Mouse (Mus musculus) liver, embryonic 15.5 days (tissue): ENCODE results near the gene Neurod2. TPM values are rescaled to one million over a fixed set of nuclear protein-coding genes. Genes with fewer than 3 reads are reported as not detected.

Experiments
- ATAC-seq: fragments of 200-750 bp; cut with Nextera tagmentation; 2 replicates; pipeline ENCODE4 v1.8.0; 2017; ENCODE audit warnings: moderate number of reproducible peaks, mild to moderate bottlenecking, moderate library complexity; ENCODE audit not compliant: insufficient read depth
- H3K27ac ChIP-seq: fragments of 300-500 bp; sonication (generic); replicated peaks from 2 replicates; pipeline ENCODE4 v1.5.1; 2015; ENCODE audit warnings: mild to moderate bottlenecking, inconsistent platforms
- H3K27me3 ChIP-seq: fragments of 300-500 bp; sonication (generic); 2 replicates; pipeline ENCODE4 v1.6.1; 2015; ENCODE audit warnings: mild to moderate bottlenecking, inconsistent platforms
- H3K36me3 ChIP-seq: fragments of 300-500 bp; sonication (generic); replicated peaks from 2 replicates; pipeline ENCODE4 v1.6.1; 2015; ENCODE audit warnings: moderate library complexity, mild to moderate bottlenecking, inconsistent platforms
- H3K4me1 ChIP-seq: fragments of 300-500 bp; sonication (generic); replicated peaks from 2 replicates; pipeline ENCODE4 v1.6.1; 2015; ENCODE audit warnings: inconsistent platforms
- H3K4me2 ChIP-seq: fragments of 300-500 bp; sonication (generic); 2 replicates; pipeline ENCODE4 v1.6.1; 2015; ENCODE audit warnings: moderate library complexity, mild to moderate bottlenecking, inconsistent platforms
- H3K4me3 ChIP-seq: fragments of 300-500 bp; sonication (generic); replicated peaks from 2 replicates; pipeline ENCODE4 v1.5.1; 2015; ENCODE audit warnings: mild to moderate bottlenecking, inconsistent platforms
- H3K9ac ChIP-seq: fragments of 300-500 bp; sonication (generic); 2 replicates; pipeline ENCODE4 v1.6.1; 2015; ENCODE audit warnings: moderate library complexity, mild to moderate bottlenecking, inconsistent platforms
- H3K9me3 ChIP-seq: fragments of 300-500 bp; sonication (generic); replicated peaks from 2 replicates; pipeline ENCODE4 v1.6.1; 2016; ENCODE audit warnings: inconsistent platforms
- WGBS: fragments of 180-500 bp; shearing (Covaris S2); methylation state at CpG from one replicate; pipeline ENCODE4 v1.1.7; 2015; ENCODE audit warnings: mixed read lengths; ENCODE audit not compliant: insufficient replicate concordance; 5-methylcytosine and 5-hydroxymethylcytosine counted together
- polyA plus RNA-seq: library from polyadenylated mRNA; unstranded; fragments of >200 nt; fragmentation: Nextera tagmentation; extraction: Ambion mirVana; gene quantifications from 2 replicates; pipeline ENCODE4 v1.2.1, GENCODE M21; 2015

Neurod2 gene
- polyA plus RNA-seq, 1 experiment from 2014 or later = not detected

DNA sequence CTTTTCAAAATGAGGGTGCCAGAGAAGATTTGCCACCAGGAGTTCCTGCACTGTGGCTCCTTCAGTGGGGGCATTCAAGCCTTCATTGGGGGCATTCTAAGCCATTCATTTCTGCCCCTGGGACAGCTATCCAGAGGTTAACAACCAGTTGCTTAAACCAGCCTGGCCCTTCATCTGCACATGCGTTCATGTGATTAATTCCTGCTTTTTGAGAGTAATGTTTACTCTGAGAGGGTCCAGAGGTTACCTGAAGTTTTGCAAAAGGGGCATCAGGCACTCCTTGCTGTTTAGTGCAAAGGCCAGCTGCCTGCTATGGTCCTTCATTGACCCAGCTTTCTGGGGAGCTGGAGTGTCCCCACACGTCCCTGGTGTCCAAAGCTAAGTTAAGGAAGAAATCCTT, 32.5 kb downstream of the Neurod2 start:
- H3K27me3 ChIP-seq = peaks cover 75% of the 10 kb centered on the region
- WGBS = 46% methylated on average over 2 of the region's 2 CpGs
- H3K9ac ChIP-seq = no peak overlapping the region
- ATAC-seq = peak; percentile 41
- no peaks in the 10 kb centered on the region for H3K9me3 ChIP-seq
- peak overlapping the region; percentile 77 for H3K27ac ChIP-seq
- H3K36me3 ChIP-seq = no peaks in the 10 kb centered on the region
- no peak overlapping the region for H3K4me3 ChIP-seq
- 0 out of 2 replicates have a peak, but pooled peaks cover 22% of the 10 kb centered on the region for H3K4me1 ChIP-seq
- H3K4me2 ChIP-seq = no peak overlapping the region

GRCm38 (mm10) chr11:98296277-98296676, 33.2 kb downstream of the Neurod2 start:
- Histone ChIP-seq H3K9ac (no peak overlapping the region), H3K4me3 (no peak overlapping the region), H3K4me1 (0 out of 2 replicates have a peak, but pooled peaks cover 22% of the 10 kb centered on the region), H3K36me3 (no peaks in the 10 kb centered on the region), H3K27me3 (peaks cover 81% of the 10 kb centered on the region), H3K4me2 (no peak overlapping the region), H3K9me3 (no peaks in the 10 kb centered on the region), H3K27ac (peak overlapping the region; percentile 77)
- no peak for ATAC-seq
- WGBS = 7% methylated on average over 5 of the region's 5 CpGs

DNA sequence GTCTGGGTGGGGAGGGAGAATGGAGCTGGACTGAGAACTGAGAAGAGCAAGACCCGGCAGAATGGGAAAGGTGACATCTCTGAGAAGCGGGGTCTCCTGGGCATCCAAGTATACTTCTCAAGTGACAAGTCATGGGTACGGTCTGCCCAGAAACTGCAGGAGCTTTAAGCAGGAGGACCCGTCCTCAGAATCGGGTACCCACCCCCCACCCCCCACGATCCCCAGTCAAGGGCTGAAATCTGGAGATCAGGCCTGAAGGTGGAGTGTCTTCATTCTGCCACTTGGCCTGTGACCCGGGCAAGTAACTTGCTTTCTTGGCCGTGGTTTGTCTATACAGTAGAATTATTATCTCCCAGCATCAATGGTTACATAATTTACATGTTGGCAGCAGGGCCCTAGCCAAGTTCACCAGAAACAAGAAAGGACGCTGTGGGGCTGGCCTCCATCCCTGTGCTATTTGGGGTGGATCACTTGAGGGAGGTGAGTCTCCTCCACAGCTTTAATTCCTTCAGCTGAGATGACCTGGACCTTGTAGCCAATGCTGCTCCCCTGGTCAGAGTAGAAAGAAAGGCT, 34.3 kb downstream of the Neurod2 start:
- H3K4me3 ChIP-seq = peak overlapping the region; percentile 57
- H3K4me1 ChIP-seq = 0 out of 2 replicates have a peak, but pooled peaks cover 22% of the 10 kb centered on the region
- H3K9ac ChIP-seq = peak overlapping the region; percentile 42; the same call in 1 of the 2 replicates
- no peaks in the 10 kb centered on the region for H3K9me3 ChIP-seq
- H3K4me2 ChIP-seq = peak overlapping the region; percentile 69
- peaks cover 93% of the 10 kb centered on the region for H3K27me3 ChIP-seq
- no peak overlapping the region for H3K27ac ChIP-seq
- WGBS = 12% methylated on average over 9 of the region's 9 CpGs
- ATAC-seq = no peak
- H3K36me3 ChIP-seq = no peaks in the 10 kb centered on the region

DNA sequence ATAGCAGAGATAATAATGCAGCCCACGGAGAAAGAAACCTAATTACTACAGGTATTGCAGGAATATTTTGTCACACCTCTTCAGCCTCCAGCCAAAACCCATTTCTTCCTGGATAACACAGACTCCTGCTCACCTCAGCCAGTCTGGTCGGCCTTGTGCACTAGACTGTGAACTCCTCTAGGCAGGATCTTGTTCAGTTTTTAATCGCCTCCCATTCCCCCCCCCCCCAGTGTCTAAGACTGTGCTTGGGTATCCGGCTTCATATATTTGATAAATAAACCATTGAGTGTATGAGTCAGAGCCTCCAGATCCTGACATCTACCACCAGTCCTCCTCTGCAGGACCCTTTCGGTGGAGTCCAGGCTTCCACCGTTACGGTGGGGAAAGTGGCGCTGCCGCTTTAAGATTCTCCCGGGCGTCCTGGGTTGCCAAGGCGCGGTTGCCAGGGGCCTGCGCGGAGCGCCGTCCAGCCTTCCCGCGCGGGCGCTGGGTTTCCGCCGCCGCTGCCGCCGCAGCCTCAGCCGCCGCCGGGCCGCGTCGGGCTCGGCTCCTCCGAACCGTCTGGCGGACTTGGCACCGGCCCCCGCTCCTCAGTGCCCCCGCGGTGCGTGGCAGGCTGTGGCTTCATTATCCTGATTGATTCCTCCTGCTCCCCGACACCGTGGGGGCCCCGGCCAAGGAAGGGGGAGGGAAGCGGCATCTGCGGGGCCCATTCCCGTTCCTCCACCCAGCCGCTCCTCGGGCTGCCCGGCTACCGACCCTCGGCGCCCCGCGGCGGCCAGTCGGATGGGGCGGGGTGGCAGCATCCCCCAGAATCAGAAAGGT, 35.0 kb downstream of the Neurod2 start:
- peaks cover 94% of the 10 kb centered on the region for H3K27me3 ChIP-seq
- peak overlapping the region; percentile 42; the same call in 1 of the 2 replicates for H3K9ac ChIP-seq
- peak overlapping the region; percentile 57 for H3K4me3 ChIP-seq
- ATAC-seq = no peak
- H3K4me2 ChIP-seq = peak overlapping the region; percentile 69
- H3K9me3 ChIP-seq = no peaks in the 10 kb centered on the region
- H3K27ac ChIP-seq = no peak overlapping the region
- 2% methylated on average over 58 of the region's 58 CpGs for WGBS
- H3K4me1 ChIP-seq = 0 out of 2 replicates have a peak, but pooled peaks cover 22% of the 10 kb centered on the region
- H3K36me3 ChIP-seq = no peaks in the 10 kb centered on the region

GRCm38 (mm10) chr11:98293070-98293469, 36.4 kb downstream of the Neurod2 start:
- 26% methylated on average over 2 of the region's 2 CpGs for WGBS
- H3K27ac ChIP-seq = no peak overlapping the region
- no peak for ATAC-seq
- no peak overlapping the region for H3K9ac ChIP-seq
- no peaks in the 10 kb centered on the region for H3K9me3 ChIP-seq
- H3K4me2 ChIP-seq = no peak overlapping the region
- H3K4me3 ChIP-seq = no peak overlapping the region
- H3K4me1 ChIP-seq = 0 out of 2 replicates have a peak, but pooled peaks cover 16% of the 10 kb centered on the region
- peaks cover 92% of the 10 kb centered on the region for H3K27me3 ChIP-seq
- H3K36me3 ChIP-seq = no peaks in the 10 kb centered on the region

GRCm38 (mm10) chr11:98290906-98291305, 38.5 kb downstream of the Neurod2 start:
- Histone ChIP-seq H3K36me3 (no peaks in the 10 kb centered on the region), H3K4me1 (no peaks in the 10 kb centered on the region), H3K4me2 (no peak overlapping the region), H3K4me3 (no peak overlapping the region), H3K9ac (no peak overlapping the region), H3K27me3 (peaks cover 85% of the 10 kb centered on the region), H3K27ac (no peak overlapping the region), H3K9me3 (no peaks in the 10 kb centered on the region)
- WGBS = 38% methylated on average over 2 of the region's 2 CpGs
- no peak for ATAC-seq

DNA sequence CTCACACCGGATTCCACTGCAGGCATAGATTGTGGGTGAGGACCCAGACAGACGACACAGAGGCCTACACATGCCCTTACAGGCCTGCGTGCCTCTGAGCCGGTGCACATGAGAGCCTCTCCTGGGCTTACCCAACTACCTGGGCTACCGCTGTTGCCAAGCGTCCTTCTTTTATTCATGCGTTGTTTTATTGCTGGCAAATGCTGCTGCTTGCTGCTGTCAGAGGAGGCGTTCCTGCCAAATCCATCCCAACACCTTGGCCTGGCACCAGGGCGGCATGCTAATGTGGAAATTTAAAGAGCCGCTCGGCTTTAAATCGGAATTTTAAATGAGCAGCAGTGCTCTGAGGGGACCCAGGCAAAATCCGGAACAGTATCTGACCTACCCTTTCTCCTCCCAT, 39.6 kb downstream of the Neurod2 start:
- Histone ChIP-seq H3K36me3 (no peaks in the 10 kb centered on the region), H3K4me2 (no peak overlapping the region), H3K9me3 (no peaks in the 10 kb centered on the region), H3K4me3 (no peak overlapping the region), H3K27me3 (peaks cover 80% of the 10 kb centered on the region), H3K27ac (no peak overlapping the region), H3K9ac (no peak overlapping the region), H3K4me1 (no peaks in the 10 kb centered on the region)
- no peak for ATAC-seq
- 42% methylated on average over 13 of the region's 13 CpGs for WGBS

DNA sequence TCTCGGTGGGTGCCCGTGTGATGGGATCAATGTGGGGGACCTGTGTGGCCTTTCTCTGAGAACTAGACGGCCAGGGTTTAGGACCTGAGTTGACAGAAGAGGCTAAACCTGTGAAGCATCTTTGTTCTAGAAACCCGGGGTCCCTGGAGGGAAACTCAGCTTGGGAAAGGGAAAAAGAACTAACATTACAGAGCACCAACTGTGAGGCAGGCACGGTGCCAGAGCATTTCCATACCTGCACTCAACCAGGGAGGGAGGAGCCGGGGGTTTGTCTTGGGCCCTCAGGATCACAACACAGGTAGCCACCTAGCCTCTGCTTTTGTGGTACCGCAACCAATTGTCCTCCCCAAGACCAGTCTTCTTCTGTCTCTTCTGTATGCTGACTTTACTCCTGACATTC, 41.5 kb downstream of the Neurod2 start:
- no peak for ATAC-seq
- H3K4me2 ChIP-seq = no peak overlapping the region
- peaks cover 64% of the 10 kb centered on the region for H3K27me3 ChIP-seq
- 39% methylated on average over 7 of the region's 7 CpGs for WGBS
- no peaks in the 10 kb centered on the region for H3K4me1 ChIP-seq
- no peak overlapping the region for H3K4me3 ChIP-seq
- no peak overlapping the region for H3K27ac ChIP-seq
- H3K9me3 ChIP-seq = no peaks in the 10 kb centered on the region
- no peak overlapping the region for H3K9ac ChIP-seq
- no peaks in the 10 kb centered on the region for H3K36me3 ChIP-seq

GRCm38 (mm10) chr11:98287531-98287930, 41.9 kb downstream of the Neurod2 start:
- peaks cover 60% of the 10 kb centered on the region for H3K27me3 ChIP-seq
- no peak overlapping the region for H3K4me2 ChIP-seq
- H3K4me3 ChIP-seq = no peak overlapping the region
- 40% methylated on average over 5 of the region's 5 CpGs for WGBS
- no peak overlapping the region for H3K27ac ChIP-seq
- no peaks in the 10 kb centered on the region for H3K4me1 ChIP-seq
- H3K9ac ChIP-seq = no peak overlapping the region
- ATAC-seq = no peak
- no peaks in the 10 kb centered on the region for H3K36me3 ChIP-seq
- H3K9me3 ChIP-seq = no peaks in the 10 kb centered on the region

DNA sequence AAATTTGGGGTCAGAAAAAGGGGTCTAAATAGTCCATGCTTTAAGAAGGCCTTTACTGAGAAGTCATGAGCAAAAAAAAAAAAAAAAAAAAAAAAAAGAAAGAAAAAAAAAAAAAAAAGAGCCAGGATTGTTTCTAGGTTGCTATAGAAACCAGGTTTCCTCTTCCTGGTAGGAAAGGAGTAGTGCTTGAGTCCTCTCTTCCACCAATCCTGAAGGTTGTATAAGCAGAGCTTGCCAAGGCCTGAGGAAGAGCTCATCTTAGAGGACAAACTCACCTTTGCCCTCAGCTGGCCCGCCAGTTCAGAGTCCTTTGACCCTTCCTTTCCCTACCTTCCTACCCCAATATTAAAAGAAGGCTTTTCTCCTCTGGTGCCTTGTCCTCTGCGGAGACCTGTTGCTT, 44.1 kb downstream of the Neurod2 start:
- Histone ChIP-seq H3K27ac (no peak overlapping the region), H3K36me3 (no peaks in the 10 kb centered on the region), H3K4me3 (no peak overlapping the region), H3K27me3 (peaks cover 43% of the 10 kb centered on the region), H3K9me3 (no peaks in the 10 kb centered on the region), H3K4me2 (no peak overlapping the region), H3K4me1 (no peaks in the 10 kb centered on the region), H3K9ac (no peak overlapping the region)
- 65% methylated on average over 2 of the region's 2 CpGs for WGBS
- no peak for ATAC-seq

DNA sequence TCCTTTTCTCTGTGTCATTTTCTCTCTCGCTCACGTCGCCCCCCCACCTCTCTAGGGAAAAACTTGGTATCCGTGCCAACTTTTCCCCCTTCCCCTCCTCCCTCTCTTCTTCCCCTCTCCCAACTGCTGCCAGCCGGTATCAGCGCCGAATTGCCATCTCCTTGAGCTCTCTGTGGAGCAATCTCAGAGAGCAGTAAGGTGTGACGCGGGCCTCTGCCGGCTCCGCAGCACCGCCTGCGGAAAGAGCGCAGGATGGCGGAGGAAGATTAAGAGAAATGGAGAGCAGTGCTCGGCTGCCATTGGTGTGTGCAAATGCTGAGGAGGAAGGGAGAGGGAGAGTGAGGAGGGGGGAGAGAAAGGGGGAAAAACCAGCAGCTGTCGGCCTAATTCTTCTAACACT, 45.2 kb downstream of the Neurod2 start:
- Histone ChIP-seq H3K36me3 (peaks cover 5% of the 10 kb centered on the region; the same call in 1 of the 2 replicates), H3K9ac (no peak overlapping the region), H3K4me3 (no peak overlapping the region), H3K9me3 (no peaks in the 10 kb centered on the region), H3K4me1 (no peaks in the 10 kb centered on the region), H3K27me3 (peaks cover 33% of the 10 kb centered on the region), H3K4me2 (no peak overlapping the region), H3K27ac (no peak overlapping the region)
- 2% methylated on average over 14 of the region's 17 CpGs for WGBS
- ATAC-seq = no peak
